Mouse (Mus musculus) forebrain, embryonic 13.5 days (tissue): ENCODE data around the gene Troap. TPM values are rescaled to one million over a fixed set of nuclear protein-coding genes. Genes with fewer than 3 reads are reported as not detected.

Experiments used
- ATAC-seq: fragments of 200-750 bp; cut with Nextera tagmentation; 2 replicates; pipeline ENCODE4 v1.8.0; 2017
- H3K27ac ChIP-seq: fragments of 300-500 bp; sonication (generic); 2 replicates; pipeline ENCODE4 v1.5.1; 2015; ENCODE audit warnings: inconsistent platforms, mild to moderate bottlenecking, moderate library complexity
- H3K27me3 ChIP-seq: fragments of 300-500 bp; sonication (generic); 2 replicates; pipeline ENCODE4 v1.6.1; 2015; ENCODE audit warnings: mild to moderate bottlenecking, inconsistent platforms
- H3K36me3 ChIP-seq: fragments of 300-500 bp; sonication (generic); 2 replicates; pipeline ENCODE4 v1.6.1; 2015; ENCODE audit warnings: mild to moderate bottlenecking, inconsistent platforms; ENCODE audit not compliant: poor library complexity, severe bottlenecking
- H3K4me1 ChIP-seq: fragments of 300-500 bp; sonication (generic); 2 replicates; pipeline ENCODE4 v1.6.1; 2015; ENCODE audit warnings: inconsistent platforms
- H3K4me2 ChIP-seq: fragments of 300-500 bp; sonication (generic); 2 replicates; pipeline ENCODE4 v1.6.1; 2015; ENCODE audit warnings: inconsistent platforms, mild to moderate bottlenecking, moderate library complexity
- H3K4me3 ChIP-seq: fragments of 300-500 bp; sonication (generic); 2 replicates; pipeline ENCODE4 v1.5.1; 2015; ENCODE audit warnings: mild to moderate bottlenecking, inconsistent platforms
- H3K9ac ChIP-seq: fragments of 300-500 bp; sonication (generic); 2 replicates; pipeline ENCODE4 v1.6.1; 2015; ENCODE audit warnings: mild to moderate bottlenecking, inconsistent platforms
- H3K9me3 ChIP-seq: fragments of 300-500 bp; sonication (generic); replicated peaks from 2 replicates; pipeline ENCODE4 v1.6.1; 2016; ENCODE audit warnings: inconsistent platforms
- whole genome bisulfite sequencing: fragments of 180-500 bp; shearing (Covaris S2); methylation state at CpG from one replicate; pipeline ENCODE4 v1.1.7; 2015; 5-methylcytosine and 5-hydroxymethylcytosine counted together
- polyA plus RNA-seq: library from polyadenylated mRNA; unstranded; fragments of >200 nt; fragmentation: Nextera tagmentation; extraction: Ambion mirVana; gene quantifications from 2 replicates; pipeline ENCODE4 v1.2.1, GENCODE M21; 2015

Gene Troap
- polyA plus RNA-seq = 37.8 and 38.6 TPM in 2 replicates

- 25% methylated on average over 9 of the region's 9 CpGs for WGBS
- H3K27me3 ChIP-seq = 0 out of 2 replicates have a peak, but pooled peaks cover 5% of the 10 kb centered on the region
- peak within 1 kb of the TSS; percentile 94 for H3K27ac ChIP-seq
- no peak; the same call in 1 of the 2 replicates for ATAC-seq
- H3K9ac ChIP-seq = peak within 1 kb of the TSS; percentile 75
- peaks cover 23% of the 10 kb centered on the region for H3K36me3 ChIP-seq
- peak within 1 kb of the TSS; percentile 64 for H3K4me3 ChIP-seq
- H3K4me1 ChIP-seq = peaks cover 33% of the 10 kb centered on the region
- peak within 1 kb of the TSS; percentile 79 for H3K4me2 ChIP-seq
- no peaks in the 10 kb centered on the region for H3K9me3 ChIP-seq
Measured at GRCm38 (mm10) chr15:99074019-99074599, at the start of gene Troap. Gene Troap, plus strand, starts transcription at chr15:99074575.

GRCm38 (mm10) chr15:99024668-99025314 lies 49.6 kb upstream of the Troap start:
- 0 out of 2 replicates have a peak, but pooled peaks cover 2% of the 10 kb centered on the region for H3K27me3 ChIP-seq
- no peaks in the 10 kb centered on the region for H3K9me3 ChIP-seq
- no peak for ATAC-seq
- H3K9ac ChIP-seq = no peak overlapping the region
- no peaks in the 10 kb centered on the region for H3K36me3 ChIP-seq
- H3K4me1 ChIP-seq = peaks cover 9% of the 10 kb centered on the region
- 21% methylated on average over 7 of the region's 8 CpGs for WGBS
- no peak overlapping the region for H3K27ac ChIP-seq
- H3K4me3 ChIP-seq = no peak overlapping the region
- no peak overlapping the region for H3K4me2 ChIP-seq

GRCm38 (mm10) chr15:99025414-99025813 lies 49.0 kb upstream of the Troap start:
- Histone ChIP-seq H3K4me1 (peaks cover 15% of the 10 kb centered on the region), H3K36me3 (no peaks in the 10 kb centered on the region), H3K4me2 (no peak overlapping the region), H3K27ac (no peak overlapping the region), H3K4me3 (no peak overlapping the region), H3K27me3 (0 out of 2 replicates have a peak, but pooled peaks cover 2% of the 10 kb centered on the region), H3K9ac (no peak overlapping the region), H3K9me3 (no peaks in the 10 kb centered on the region)
- no peak for ATAC-seq
- WGBS = 77% methylated on average over 13 of the region's 13 CpGs

- H3K9ac ChIP-seq = no peak overlapping the region
- H3K4me1 ChIP-seq = peaks cover 20% of the 10 kb centered on the region
- no peaks in the 10 kb centered on the region for H3K9me3 ChIP-seq
- H3K4me3 ChIP-seq = no peak overlapping the region
- H3K27me3 ChIP-seq = 0 out of 2 replicates have a peak, but pooled peaks cover 2% of the 10 kb centered on the region
- WGBS = 67% methylated on average over 4 of the region's 4 CpGs
- H3K36me3 ChIP-seq = no peaks in the 10 kb centered on the region
- ATAC-seq = no peak
- no peak overlapping the region for H3K27ac ChIP-seq
- H3K4me2 ChIP-seq = no peak overlapping the region
Measured at GRCm38 (mm10) chr15:99026259-99026658, 48.1 kb upstream of the Troap start.

GRCm38 (mm10) chr15:99027116-99027515 lies 47.3 kb upstream of the Troap start:
- H3K36me3 ChIP-seq = no peaks in the 10 kb centered on the region

GRCm38 (mm10) chr15:99028874-99029458 lies 45.4 kb upstream of the Troap start:
- Histone ChIP-seq H3K27me3 (0 out of 2 replicates have a peak, but pooled peaks cover 2% of the 10 kb centered on the region), H3K4me1 (peaks cover 45% of the 10 kb centered on the region), H3K9me3 (no peaks in the 10 kb centered on the region), H3K4me2 (peak overlapping the region; percentile 86), H3K36me3 (0 out of 2 replicates have a peak, but pooled peaks cover 4% of the 10 kb centered on the region), H3K9ac (peak overlapping the region; percentile 66), H3K27ac (no peak overlapping the region), H3K4me3 (peak overlapping the region; percentile 50)
- ATAC-seq = no peak
- WGBS = 4% methylated on average over 10 of the region's 10 CpGs

More at GRCm38 (mm10) chr15:99027116-99027515, 47.3 kb upstream of the Troap start:
- no peaks in the 10 kb centered on the region for H3K9me3 ChIP-seq
- H3K27ac ChIP-seq = no peak overlapping the region
- peaks cover 27% of the 10 kb centered on the region for H3K4me1 ChIP-seq
- H3K4me2 ChIP-seq = no peak overlapping the region
- 66% methylated on average over 5 of the region's 5 CpGs for WGBS
- ATAC-seq = no peak
- 0 out of 2 replicates have a peak, but pooled peaks cover 2% of the 10 kb centered on the region for H3K27me3 ChIP-seq
- no peak overlapping the region for H3K4me3 ChIP-seq
- H3K9ac ChIP-seq = no peak overlapping the region

- Histone ChIP-seq H3K27ac (no peak within 1 kb of the TSS), H3K4me2 (peak within 1 kb of the TSS; percentile 86), H3K4me1 (peaks cover 45% of the 10 kb centered on the region), H3K9me3 (no peaks in the 10 kb centered on the region), H3K36me3 (peaks cover 9% of the 10 kb centered on the region; the same call in 1 of the 2 replicates), H3K9ac (peak within 1 kb of the TSS; percentile 66), H3K27me3 (0 out of 2 replicates have a peak, but pooled peaks cover 2% of the 10 kb centered on the region), H3K4me3 (peak within 1 kb of the TSS; percentile 50)
- under 1% methylated on average over 51 of the region's 52 CpGs for WGBS
- peak; percentile 80 for ATAC-seq
Measured at GRCm38 (mm10) chr15:99029619-99030584, 44.5 kb upstream of the Troap start, which contains the start of gene Tuba1c. Gene Tuba1c, plus strand, starts transcription at chr15:99029891.

- H3K27ac ChIP-seq = no peak overlapping the region
- 16% methylated on average over 26 of the region's 26 CpGs for WGBS
- no peaks in the 10 kb centered on the region for H3K9me3 ChIP-seq
Measured at GRCm38 (mm10) chr15:99030585-99031387, 43.6 kb upstream of the Troap start.

GRCm38 (mm10) chr15:99031388-99031675 lies 43.0 kb upstream of the Troap start:
- Histone ChIP-seq H3K36me3 (peaks cover 23% of the 10 kb centered on the region), H3K4me2 (peak overlapping the region; percentile 86), H3K4me1 (peaks cover 45% of the 10 kb centered on the region), H3K9me3 (no peaks in the 10 kb centered on the region), H3K27ac (no peak overlapping the region), H3K9ac (no peak overlapping the region), H3K4me3 (peak overlapping the region; percentile 50), H3K27me3 (0 out of 2 replicates have a peak, but pooled peaks cover 2% of the 10 kb centered on the region)
- ATAC-seq = no peak
- 88% methylated on average over 4 of the region's 4 CpGs for WGBS

More at GRCm38 (mm10) chr15:99030585-99031387, 43.6 kb upstream of the Troap start:
- Histone ChIP-seq H3K9ac (peak overlapping the region; percentile 66), H3K4me1 (peaks cover 45% of the 10 kb centered on the region), H3K27me3 (0 out of 2 replicates have a peak, but pooled peaks cover 2% of the 10 kb centered on the region), H3K36me3 (peaks cover 17% of the 10 kb centered on the region), H3K4me2 (peak overlapping the region; percentile 86), H3K4me3 (peak overlapping the region; percentile 50)
- ATAC-seq = no peak

- peaks cover 45% of the 10 kb centered on the region for H3K4me1 ChIP-seq
- no peak overlapping the region for H3K27ac ChIP-seq
- no peaks in the 10 kb centered on the region for H3K9me3 ChIP-seq
- H3K9ac ChIP-seq = no peak overlapping the region
- peaks cover 28% of the 10 kb centered on the region for H3K36me3 ChIP-seq
- peak overlapping the region; percentile 23 for H3K4me3 ChIP-seq
- peak overlapping the region; percentile 86 for H3K4me2 ChIP-seq
- WGBS = 70% methylated on average over 9 of the region's 9 CpGs
- ATAC-seq = no peak
- 0 out of 2 replicates have a peak, but pooled peaks cover 2% of the 10 kb centered on the region for H3K27me3 ChIP-seq
Measured at GRCm38 (mm10) chr15:99032041-99032725, 42.2 kb upstream of the Troap start.
